Mouse (Mus musculus): Measurements from ENCODE around the gene Tgfb3.

- TF ChIP-seq CTCF (IDR thresholded peaks at IDR 0.05; ENCODE audit: insufficient read depth, low read depth, low read length) (no peak), POLR2A (IDR thresholded peaks at IDR 0.05; ENCODE audit: insufficient read depth, low read depth, low read length) (no peak)
These were observed 32.7 kb downstream of the Tgfb3 start for GRCm38 (mm10) chr12:86046141-86046540.
